Mouse (Mus musculus) intestine, postnatal 0 days (tissue): Measurements from ENCODE around the gene Vsig10. TPM values are rescaled to one million over a fixed set of nuclear protein-coding genes. Genes with fewer than 3 reads are reported as not detected.

Source experiments
- ATAC-seq: fragments of 200-750 bp; cut with Nextera tagmentation; 2 replicates; pipeline ENCODE4 v1.8.0; 2017; ENCODE audit warnings: mild to moderate bottlenecking, moderate TSS enrichment, moderate library complexity
- H3K27ac ChIP-seq: fragments of 300-500 bp; sonication (generic); 2 replicates; pipeline ENCODE4 v1.5.1; 2014; ENCODE audit warnings: mild to moderate bottlenecking, low read depth, low read length, moderate library complexity
- H3K27me3 ChIP-seq: fragments of 300-500 bp; sonication (generic); replicated peaks from 2 replicates; pipeline ENCODE4 v1.6.1; 2014; ENCODE audit warnings: low read length, mixed read lengths; ENCODE audit not compliant: control insufficient read depth, insufficient read depth
- H3K36me3 ChIP-seq: fragments of 300-500 bp; sonication (generic); 2 replicates; pipeline ENCODE4 v1.6.1; 2014; ENCODE audit warnings: mild to moderate bottlenecking, moderate library complexity; ENCODE audit not compliant: control insufficient read depth, insufficient read depth
- H3K4me1 ChIP-seq: fragments of 300-500 bp; sonication (generic); replicated peaks from 2 replicates; pipeline ENCODE4 v1.6.1; 2014; ENCODE audit warnings: antibody characterized with exemption, low read length, mixed read lengths; ENCODE audit not compliant: control insufficient read depth, insufficient read depth
- H3K4me2 ChIP-seq: fragments of 300-500 bp; sonication (generic); replicated peaks from 2 replicates; pipeline ENCODE4 v1.6.1; 2014; ENCODE audit warnings: low read depth, mild to moderate bottlenecking, moderate library complexity
- H3K4me3 ChIP-seq: fragments of 300-500 bp; sonication (generic); 2 replicates; pipeline ENCODE4 v1.5.1; 2014; ENCODE audit warnings: low read depth, low read length
- H3K9ac ChIP-seq: fragments of 300-500 bp; sonication (generic); 2 replicates; pipeline ENCODE4 v1.6.1; 2014; ENCODE audit warnings: mild to moderate bottlenecking, low read depth, low read length
- H3K9me3 ChIP-seq: fragments of 300-500 bp; sonication (generic); 2 replicates; pipeline ENCODE4 v1.6.1; 2016; ENCODE audit warnings: mixed run types; ENCODE audit not compliant: control insufficient read depth
- CTCF ChIP-seq: sonication (generic); IDR thresholded peaks from 2 replicates; pipeline ENCODE4 v1.5.1; 2016; ENCODE audit warnings: low read depth, mild to moderate bottlenecking, control low read depth, antibody characterized with exemption, moderate library complexity
- WGBS: fragments of 180-500 bp; shearing (Covaris S2); extraction: QIAGEN DNeasy Blood & Tissue Kit; methylation state at CpG from one replicate; pipeline ENCODE4 v1.1.7; 2014; 5-methylcytosine and 5-hydroxymethylcytosine counted together
- polyA plus RNA-seq: library from polyadenylated mRNA; unstranded; fragments of >200 nt; fragmentation: Nextera tagmentation; extraction: Ambion mirVana; gene quantifications from 2 replicates; pipeline ENCODE4 v1.2.1, GENCODE M21; 2015

The Vsig10 gene
- 13.9 and 14.9 TPM in 2 replicates for polyA plus RNA-seq

DNA sequence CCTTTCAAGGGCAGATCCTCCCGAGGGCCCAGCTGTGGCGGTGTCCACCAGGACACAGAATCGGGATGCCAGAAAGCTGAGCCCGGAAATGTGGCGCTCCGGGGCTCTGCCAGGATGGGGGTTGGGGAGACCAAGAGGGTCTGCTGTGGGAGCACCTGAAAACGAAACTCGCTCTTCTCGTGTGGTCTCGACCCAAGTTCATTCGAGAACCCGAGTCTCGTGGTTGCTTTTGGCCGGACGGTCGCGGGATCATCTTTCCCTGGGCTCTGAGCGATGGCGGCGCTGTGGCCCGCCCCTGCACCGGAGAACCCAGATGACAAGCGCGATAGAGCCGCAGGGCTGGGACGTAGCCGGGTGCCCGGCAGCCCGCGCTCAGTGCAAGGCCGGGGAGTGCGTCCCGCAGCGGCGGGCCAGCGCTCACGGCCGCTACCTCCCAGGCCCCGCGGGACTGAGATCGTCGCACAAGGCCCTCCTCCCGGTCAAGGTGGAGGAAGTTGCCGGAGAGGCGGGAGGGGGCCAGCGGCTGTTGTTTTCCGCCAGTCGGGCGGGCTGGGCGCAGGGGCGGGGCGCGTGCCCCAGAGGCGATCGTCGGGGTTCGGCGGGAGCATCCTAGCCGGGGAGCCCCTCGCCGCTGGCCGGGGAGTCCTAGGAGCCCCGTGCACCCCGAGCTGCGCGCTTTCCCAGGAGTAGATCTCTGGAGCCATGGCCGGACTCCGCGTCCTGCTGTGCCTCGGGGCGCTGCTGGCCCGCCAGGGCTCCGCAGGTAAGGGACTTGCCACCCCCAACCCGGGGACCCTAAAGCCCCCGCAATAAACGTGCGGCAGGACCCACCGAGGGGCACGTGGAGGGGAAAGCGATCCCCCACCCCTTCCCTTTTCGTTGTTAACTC, at the start of gene Vsig10:
Vsig10 (plus strand) TSS at position 343 of the 889 bp plus-strand sequence.
- H3K27ac ChIP-seq = peak within 1 kb of the TSS; percentile 91
- WGBS = under 1% methylated on average over 75 of the region's 81 CpGs
- ATAC-seq = peak; percentile 70

DNA sequence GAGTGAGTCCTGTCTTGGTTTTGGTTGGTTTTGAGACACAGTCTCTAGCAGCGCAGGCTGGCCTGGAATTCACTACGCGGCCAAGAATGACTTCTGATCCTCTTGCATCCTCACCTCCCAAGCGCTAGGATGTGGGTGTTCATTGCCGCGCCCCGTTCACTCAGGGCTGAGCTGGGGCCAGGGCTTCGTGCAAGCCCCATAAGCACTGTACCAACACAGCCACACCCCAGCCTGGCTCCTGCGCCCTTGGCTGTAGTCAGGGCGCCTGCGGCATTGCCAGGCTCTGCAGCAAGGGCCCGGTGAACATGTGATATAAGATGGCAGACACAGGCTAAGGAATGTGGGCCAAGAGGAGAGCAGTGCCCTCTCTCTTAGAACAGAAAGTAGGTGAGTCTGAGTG, 49.5 kb upstream of the Vsig10 start:
- WGBS = 84% methylated on average over 12 of the region's 12 CpGs
- H3K27ac ChIP-seq = no peak overlapping the region
- peaks cover 41% of the 10 kb centered on the region; the same call in 1 of the 2 replicates for H3K36me3 ChIP-seq
- no peak for ATAC-seq
- TF ChIP-seq CTCF = no peak
- no peak overlapping the region for H3K4me2 ChIP-seq
- no peak overlapping the region for H3K4me3 ChIP-seq
- no peak overlapping the region for H3K9ac ChIP-seq
- H3K27me3 ChIP-seq = no peaks in the 10 kb centered on the region
- H3K4me1 ChIP-seq = no peaks in the 10 kb centered on the region
- H3K9me3 ChIP-seq = no peaks in the 10 kb centered on the region

More for the DNA sequence above, at the start of gene Vsig10:
- Histone ChIP-seq H3K4me3 (peak within 1 kb of the TSS; percentile 85), H3K27me3 (no peaks in the 10 kb centered on the region), H3K4me1 (peaks cover 6% of the 10 kb centered on the region; the same call in 1 of the 2 replicates), H3K9me3 (no peaks in the 10 kb centered on the region), H3K36me3 (peaks cover 3% of the 10 kb centered on the region; the same call in 1 of the 2 replicates), H3K4me2 (peak within 1 kb of the TSS; percentile 96), H3K9ac (peak within 1 kb of the TSS; percentile 82)
- peak; percentile 37 for TF ChIP-seq CTCF

DNA sequence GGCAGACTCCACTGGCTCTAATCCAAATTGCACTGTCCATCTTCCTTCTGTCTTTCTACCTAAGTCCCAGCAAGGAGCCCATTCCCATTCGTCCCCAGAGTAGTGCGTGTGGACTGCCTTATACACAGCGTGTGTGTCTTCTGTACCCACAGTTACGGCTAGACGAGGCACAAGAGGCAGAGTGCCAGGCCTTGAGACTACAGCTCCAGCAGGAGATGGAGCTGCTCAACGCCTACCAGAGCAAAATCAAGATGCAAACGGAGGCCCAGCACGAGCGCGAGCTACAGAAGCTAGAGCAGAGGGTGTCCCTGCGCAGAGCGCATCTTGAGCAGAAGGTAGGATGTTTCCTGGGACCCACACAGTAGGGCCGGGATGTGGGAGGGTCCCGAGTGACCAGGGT, 46.9 kb upstream of the Vsig10 start:
- H3K4me3 ChIP-seq = no peak overlapping the region
- 93% methylated on average over 14 of the region's 14 CpGs for WGBS
- no peak for ATAC-seq

DNA sequence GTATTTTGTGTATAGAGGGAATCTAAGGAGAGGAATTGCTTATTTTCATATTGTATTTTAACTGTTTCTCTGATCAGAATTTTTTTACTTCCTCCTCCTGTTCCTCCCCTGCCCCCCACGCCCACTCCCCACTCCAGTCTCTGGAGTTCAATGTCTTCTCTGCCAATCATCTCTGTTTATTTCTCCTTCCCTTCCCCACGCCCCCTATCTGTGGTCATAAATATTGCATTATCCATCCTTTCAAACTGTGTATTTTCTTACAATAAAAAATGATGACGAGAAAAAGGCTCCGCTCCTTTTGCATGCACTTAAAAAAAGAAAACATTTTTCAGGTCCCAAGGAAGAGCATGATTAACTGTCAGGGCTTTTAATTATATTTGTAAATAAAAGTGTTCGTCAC, 44.1 kb upstream of the Vsig10 start:
- TF ChIP-seq CTCF = peak; percentile 56
- no peaks in the 10 kb centered on the region for H3K27me3 ChIP-seq

More for the DNA sequence above, 46.9 kb upstream of the Vsig10 start:
- Histone ChIP-seq H3K36me3 (peaks cover 18% of the 10 kb centered on the region; the same call in 1 of the 2 replicates), H3K9me3 (no peaks in the 10 kb centered on the region), H3K9ac (no peak overlapping the region), H3K27me3 (no peaks in the 10 kb centered on the region), H3K4me1 (no peaks in the 10 kb centered on the region), H3K27ac (no peak overlapping the region), H3K4me2 (no peak overlapping the region)
- TF ChIP-seq CTCF = no peak

DNA sequence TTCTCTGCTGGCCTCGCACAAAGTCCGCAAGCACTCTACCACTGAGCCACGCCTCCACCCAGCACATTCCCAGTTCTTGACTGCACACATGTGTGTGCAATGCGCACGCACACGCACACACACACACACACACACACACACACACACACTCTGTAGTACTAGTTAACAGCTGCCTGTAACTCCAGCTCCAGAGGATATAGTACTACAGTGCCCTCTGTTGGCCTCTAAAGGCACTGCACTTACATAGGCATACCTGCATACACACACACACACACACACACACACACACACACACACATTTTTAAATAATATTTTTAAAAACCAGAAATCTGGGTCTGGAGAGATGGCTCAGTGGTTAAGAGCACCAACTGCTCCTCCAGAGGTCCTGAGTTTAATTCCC, 41.1 kb upstream of the Vsig10 start:
- Histone ChIP-seq H3K4me3 (no peak overlapping the region), H3K9ac (no peak overlapping the region), H3K27ac (no peak overlapping the region), H3K4me1 (no peaks in the 10 kb centered on the region), H3K27me3 (no peaks in the 10 kb centered on the region), H3K9me3 (no peaks in the 10 kb centered on the region), H3K36me3 (peaks cover 13% of the 10 kb centered on the region; the same call in 1 of the 2 replicates), H3K4me2 (no peak overlapping the region)
- WGBS = 97% methylated on average over 6 of the region's 6 CpGs
- no peak for ATAC-seq
- TF ChIP-seq CTCF = peak; percentile 46

More for the DNA sequence above, 44.1 kb upstream of the Vsig10 start:
- no peak for ATAC-seq
- Histone ChIP-seq H3K4me2 (no peak overlapping the region), H3K9me3 (no peaks in the 10 kb centered on the region), H3K36me3 (peaks cover 16% of the 10 kb centered on the region; the same call in 1 of the 2 replicates), H3K9ac (no peak overlapping the region), H3K4me3 (no peak overlapping the region), H3K4me1 (no peaks in the 10 kb centered on the region), H3K27ac (no peak overlapping the region)
- WGBS = 60% methylated on average over 5 of the region's 5 CpGs

DNA sequence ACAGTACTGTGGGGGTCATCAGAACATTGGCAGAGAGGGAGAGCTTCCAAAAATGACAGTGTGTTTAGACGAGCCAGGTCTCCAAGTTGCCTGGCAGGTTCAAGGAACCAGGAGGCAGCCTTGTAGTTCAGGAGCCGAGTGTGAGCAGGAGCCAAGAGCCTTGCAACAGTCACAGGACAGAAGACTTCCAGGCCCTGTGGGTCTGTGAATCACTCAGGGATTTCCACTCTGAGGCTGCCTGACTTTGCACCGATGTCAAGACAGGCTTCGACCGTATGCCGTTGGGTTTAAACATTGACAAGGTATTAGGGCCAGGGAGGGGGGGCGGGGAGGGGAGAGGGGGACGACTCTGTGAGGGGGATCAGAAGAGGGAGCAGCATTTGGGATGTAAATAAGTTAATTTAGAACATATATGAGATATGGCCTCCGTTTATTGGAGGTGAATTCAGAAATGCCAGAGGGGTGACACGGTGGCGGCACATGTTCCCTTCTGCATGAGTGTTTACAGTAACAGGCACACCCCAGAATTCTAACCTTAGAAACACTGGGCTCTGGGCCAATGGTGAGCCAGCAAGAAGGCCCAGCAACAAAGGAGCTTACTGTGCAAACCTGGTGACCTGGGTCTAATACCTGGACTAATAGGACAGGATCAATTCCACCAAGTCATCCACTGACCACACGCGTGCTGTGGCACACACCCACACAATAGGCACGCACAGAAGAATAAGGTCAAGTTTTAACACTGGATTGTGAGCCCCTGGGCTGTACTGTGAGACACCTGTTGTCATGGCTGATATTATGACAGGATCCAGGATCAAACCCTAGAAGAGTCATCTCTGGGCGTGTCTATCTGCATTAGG, 39.8 kb upstream of the Vsig10 start:
- Histone ChIP-seq H3K4me2 (0 out of 2 replicates have a peak overlapping the region, but pooled peaks have one; percentile 3), H3K9me3 (no peaks in the 10 kb centered on the region), H3K27ac (peak overlapping the region; percentile 30), H3K9ac (no peak overlapping the region), H3K27me3 (no peaks in the 10 kb centered on the region), H3K4me3 (no peak overlapping the region), H3K36me3 (peaks cover 11% of the 10 kb centered on the region; the same call in 1 of the 2 replicates), H3K4me1 (no peaks in the 10 kb centered on the region)
- 48% methylated on average over 15 of the region's 15 CpGs for WGBS
- ATAC-seq = peak; percentile 81
- TF ChIP-seq CTCF = no peak
